ENCODE assay signal across 8 mouse cellular contexts in the genomic region with DNA sequence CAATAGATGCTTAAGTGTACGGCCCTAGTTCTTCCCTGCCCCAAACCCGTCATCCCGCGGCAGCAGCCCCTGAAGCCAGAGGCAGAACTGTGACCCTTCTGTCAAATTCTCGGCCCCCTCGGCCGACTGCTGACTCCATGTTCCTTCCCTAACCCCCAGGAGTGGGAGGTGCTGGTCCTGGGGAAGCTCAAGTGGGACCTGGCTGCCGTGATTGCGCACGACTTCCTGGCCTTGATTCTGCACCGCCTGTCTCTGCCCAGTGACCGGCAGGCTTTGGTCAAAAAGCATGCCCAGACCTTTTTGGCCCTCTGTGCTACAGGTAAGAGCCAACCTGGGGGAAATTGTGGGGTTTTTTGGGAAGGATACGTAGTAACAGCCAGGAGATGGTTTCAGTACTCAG. TPM values are rescaled to one million over a fixed set of nuclear protein-coding genes. Genes with fewer than 3 reads are reported as not detected.
DNase-seq lines count a peak whose midpoint lies in the region; ATAC-seq and TF ChIP-seq lines count a peak whose summit lies in the region.

No protein-coding gene starts in this region.

- peaks cover 22% of the 10 kb centered on the region; the same call in 1 of the 2 replicates for H3K4me1 ChIP-seq in kidney, postnatal 0 days (replicated peaks; ENCODE audit: insufficient read depth, low read length)
- peaks cover 14% of the 10 kb centered on the region for H3K4me1 ChIP-seq in brown adipose tissue, adult 24 weeks (ENCODE audit: control insufficient read depth, insufficient read depth, insufficient read length, low read length)
- H3K4me1 ChIP-seq in hindbrain, embryonic 12.5 days: peaks cover 41% of the 10 kb centered on the region
- peaks cover 12% of the 10 kb centered on the region for H3K4me1 ChIP-seq in cerebellum, adult 2 months (ENCODE audit: control insufficient read depth, insufficient read depth, low read length)

- peak overlapping the region; percentile 54 for H3K27ac ChIP-seq in kidney, postnatal 0 days
- H3K27ac ChIP-seq in brown adipose tissue, adult 24 weeks (replicated peaks; ENCODE audit: low read depth, low read length): peak overlapping the region; percentile 90
- H3K27ac ChIP-seq in hindbrain, embryonic 12.5 days: peak overlapping the region; percentile 93
- H3K27ac ChIP-seq in cerebellum, adult 2 months (ENCODE audit: insufficient read depth, low read length): no peak overlapping the region

- H3K36me3 ChIP-seq in kidney, postnatal 0 days (ENCODE audit: insufficient read depth, low read length): peaks cover 27% of the 10 kb centered on the region
- peaks cover 32% of the 10 kb centered on the region for H3K36me3 ChIP-seq in hindbrain, embryonic 12.5 days

- WGBS in kidney, postnatal 0 days: 53% methylated on average over 13 of the region's 13 CpGs
- 77% methylated on average over 13 of the region's 13 CpGs for WGBS in hindbrain, embryonic 12.5 days
- 72% methylated on average over 13 of the region's 13 CpGs for WGBS in cerebellum, adult 2 months

- H3K4me2 ChIP-seq in kidney, postnatal 0 days (ENCODE audit: low read length): peak overlapping the region; percentile 65; the same call in 1 of the 2 replicates
- peak overlapping the region; percentile 80 for H3K4me2 ChIP-seq in hindbrain, embryonic 12.5 days (replicated peaks)

- TF ChIP-seq POLR2A in cerebellum, adult 2 months (IDR thresholded peaks at IDR 0.05; ENCODE audit: borderline replicate concordance, insufficient read depth, low read length): no peak

- no peak for ATAC-seq in kidney, postnatal 0 days (replicated peaks; ENCODE audit: low FRiP score, low read depth)
- no peak for ATAC-seq in hindbrain, embryonic 12.5 days (ENCODE audit: low FRiP score)

- no peak overlapping the region for H3K4me3 ChIP-seq in kidney, postnatal 0 days (replicated peaks; ENCODE audit: low read depth, low read length)
- peak overlapping the region; percentile 3; the same call in 1 of the 2 replicates for H3K4me3 ChIP-seq in brown adipose tissue, adult 24 weeks (ENCODE audit: insufficient read depth, low read depth, low read length)
- no peak overlapping the region for H3K4me3 ChIP-seq in hindbrain, embryonic 12.5 days
- no peak overlapping the region for H3K4me3 ChIP-seq in cerebellum, adult 2 months (replicated peaks; ENCODE audit: insufficient read depth, low read depth, low read length)

- no peak for TF ChIP-seq CTCF in kidney, postnatal 0 days (IDR thresholded peaks at IDR 0.05; ENCODE audit: low read depth)
- TF ChIP-seq CTCF in cerebellum, adult 2 months (IDR thresholded peaks at IDR 0.05; ENCODE audit: borderline replicate concordance, insufficient read depth, low read depth, low read length): no peak

- H3K9me3 ChIP-seq in kidney, postnatal 0 days (replicated peaks; ENCODE audit: low read length): no peaks in the 10 kb centered on the region
- no peaks in the 10 kb centered on the region for H3K9me3 ChIP-seq in hindbrain, embryonic 12.5 days (replicated peaks)

- DNase-seq in kidney, postnatal 0 days (ENCODE audit: low spot score): no peak
- no peak for DNase-seq in kidney, adult 18-20 months
- peak; percentile 32 to 42 for DNase-seq in lung, postnatal 4 days
- DNase-seq in cerebellum, postnatal 14 days: no peak
- no peak for DNase-seq in cerebellum, adult 2 months
- no peak for DNase-seq in embryo, embryonic 9.5 days (ENCODE audit: extremely low spot score)

- H3K27me3 ChIP-seq in kidney, postnatal 0 days (ENCODE audit: insufficient read depth, low read length): no peaks in the 10 kb centered on the region
- no peaks in the 10 kb centered on the region for H3K27me3 ChIP-seq in hindbrain, embryonic 12.5 days
- H3K27me3 ChIP-seq in cerebellum, adult 2 months (ENCODE audit: control insufficient read depth, insufficient read depth, low read length): no peaks in the 10 kb centered on the region

- H3K9ac ChIP-seq in kidney, postnatal 0 days (ENCODE audit: low read depth, low read length): peak overlapping the region; percentile 42; the same call in 1 of the 2 replicates
- no peak overlapping the region for H3K9ac ChIP-seq in hindbrain, embryonic 12.5 days

RNA-seq across cellular contexts. Expression of a gene that starts 14.0 kb away (rescaled TPM):
- polyA plus RNA-seq in kidney, postnatal 0 days (2015; fragmentation: Nextera tagmentation; extraction: Ambion mirVana): 14.7 and 15.7 TPM in 2 replicates
- polyA plus RNA-seq in brown adipose tissue, adult 24 weeks (2012; ENCODE audit: insufficient read depth, insufficient read length, missing spikeins): 8.6 and 11.0 TPM in 2 replicates
- polyA plus RNA-seq in hindbrain, embryonic 12.5 days (2016; fragmentation: Nextera tagmentation; extraction: Ambion mirVana): 31.8 and 32.0 TPM in 2 replicates
- 13.6 and 14.9 TPM in 2 replicates for polyA plus RNA-seq in cerebellum, adult 2 months (2012; rRNA removed)

RNA-seq across cellular contexts. Expression of a gene that starts 14.1 kb away (rescaled TPM):
- 37.6 and 37.9 TPM in 2 replicates for polyA plus RNA-seq in kidney, postnatal 0 days (2015; fragmentation: Nextera tagmentation; extraction: Ambion mirVana)
- polyA plus RNA-seq in brown adipose tissue, adult 24 weeks (2012; ENCODE audit: insufficient read depth, insufficient read length, missing spikeins): 10.7 and 18.0 TPM in 2 replicates
- polyA plus RNA-seq in hindbrain, embryonic 12.5 days (2016; fragmentation: Nextera tagmentation; extraction: Ambion mirVana): 38.8 and 39.0 TPM in 2 replicates
- polyA plus RNA-seq in cerebellum, adult 2 months (2012; rRNA removed): 43.7 and 47.1 TPM in 2 replicates

RNA-seq across cellular contexts. Expression of a gene that starts 14.1 kb away (rescaled TPM):
- polyA plus RNA-seq in kidney, postnatal 0 days (2015; fragmentation: Nextera tagmentation; extraction: Ambion mirVana): 1.5 and 1.8 TPM in 2 replicates
- polyA plus RNA-seq in brown adipose tissue, adult 24 weeks (2012; ENCODE audit: insufficient read depth, insufficient read length, missing spikeins): 1.2 and 5.0 TPM in 2 replicates
- 2.5 and 3.9 TPM in 2 replicates for polyA plus RNA-seq in hindbrain, embryonic 12.5 days (2016; fragmentation: Nextera tagmentation; extraction: Ambion mirVana)
- polyA plus RNA-seq in cerebellum, adult 2 months (2012; rRNA removed): 1.7 and 2.1 TPM in 2 replicates

RNA-seq across cellular contexts. Expression of a gene that starts 33.2 kb away (rescaled TPM):
- 2.9 and 4.1 TPM in 2 replicates for polyA plus RNA-seq in kidney, postnatal 0 days (2015; fragmentation: Nextera tagmentation; extraction: Ambion mirVana)
- 2.1 and 3.3 TPM in 2 replicates for polyA plus RNA-seq in brown adipose tissue, adult 24 weeks (2012; ENCODE audit: insufficient read depth, insufficient read length, missing spikeins)
- polyA plus RNA-seq in hindbrain, embryonic 12.5 days (2016; fragmentation: Nextera tagmentation; extraction: Ambion mirVana): 10.5 and 12.3 TPM in 2 replicates
- polyA plus RNA-seq in cerebellum, adult 2 months (2012; rRNA removed): 11.1 and 11.2 TPM in 2 replicates

Comparison
In these comparisons a context has a peak if more than half of its experiments do, and no peak if none do; other contexts are left out.
1. DNase-seq: peak in lung, postnatal 4 days (2 of 2); none in kidney, postnatal 0 days (single experiment), kidney, adult 18-20 months (single experiment), cerebellum, postnatal 14 days (0 of 2), cerebellum, adult 2 months (0 of 2) and embryo, embryonic 9.5 days (single experiment).